Mouse (Mus musculus) heart, embryonic 11.5 days (tissue): ENCODE data around the gene Mrps12. TPM values are rescaled to one million over a fixed set of nuclear protein-coding genes. Genes with fewer than 3 reads are reported as not detected.

ENCODE experiments used
- ATAC-seq: fragments of 200-750 bp; cut with Nextera tagmentation; replicated peaks from 2 replicates; pipeline ENCODE4 v1.8.0; 2017; ENCODE audit warnings: moderate library complexity; ENCODE audit not compliant: insufficient number of reproducible peaks, low FRiP score, low TSS enrichment
- H3K27ac ChIP-seq: fragments of 300-500 bp; sonication (generic); 2 replicates; pipeline ENCODE4 v1.5.1; 2014; ENCODE audit warnings: mild to moderate bottlenecking, low read depth, low read length
- H3K27me3 ChIP-seq: fragments of 300-500 bp; sonication (generic); 2 replicates; pipeline ENCODE4 v1.6.1; 2014; ENCODE audit warnings: mild to moderate bottlenecking, low read length, mixed read lengths; ENCODE audit not compliant: control insufficient read depth, insufficient read depth
- H3K36me3 ChIP-seq: fragments of 300-500 bp; sonication (generic); 2 replicates; pipeline ENCODE4 v1.6.1; 2014; ENCODE audit warnings: mild to moderate bottlenecking, low read length, moderate library complexity, mixed read lengths; ENCODE audit not compliant: control insufficient read depth, insufficient read depth
- H3K4me1 ChIP-seq: fragments of 300-500 bp; sonication (generic); 2 replicates; pipeline ENCODE4 v1.6.1; 2014; ENCODE audit warnings: low read length; ENCODE audit not compliant: control insufficient read depth, insufficient read depth
- H3K4me2 ChIP-seq: fragments of 300-500 bp; sonication (generic); 2 replicates; pipeline ENCODE4 v1.6.1; 2014; ENCODE audit warnings: mild to moderate bottlenecking, moderate library complexity
- H3K4me3 ChIP-seq: fragments of 300-500 bp; sonication (generic); 2 replicates; pipeline ENCODE4 v1.5.1; 2014; ENCODE audit warnings: low read depth, low read length
- H3K9ac ChIP-seq: fragments of 300-500 bp; sonication (generic); 2 replicates; pipeline ENCODE4 v1.6.1; 2014; ENCODE audit warnings: mild to moderate bottlenecking, low read depth, low read length, moderate library complexity
- H3K9me3 ChIP-seq: fragments of 300-500 bp; sonication (generic); replicated peaks from 2 replicates; pipeline ENCODE4 v1.6.1; 2016; ENCODE audit warnings: low read length; ENCODE audit not compliant: control insufficient read depth
- WGBS: fragments of 180-500 bp; shearing (Covaris S2); extraction: QIAGEN DNeasy Blood & Tissue Kit; methylation state at CpG from one replicate; pipeline ENCODE4 v1.1.7; 2014; ENCODE audit not compliant: insufficient replicate concordance; 5-methylcytosine and 5-hydroxymethylcytosine counted together
- polyA plus RNA-seq: library from polyadenylated mRNA; unstranded; fragments of >200 nt; fragmentation: Nextera tagmentation; extraction: Ambion mirVana; gene quantifications from 2 replicates; pipeline ENCODE4 v1.2.1, GENCODE M21; 2014

Mrps12 gene
- polyA plus RNA-seq, 1 experiment from 2014 or later = 134 TPM

- peak; percentile 69 for ATAC-seq
- Histone ChIP-seq H3K4me3 (peak overlapping the region; percentile 51), H3K27ac (no peak overlapping the region), H3K9ac (peak overlapping the region; percentile 1; the same call in 1 of the 2 replicates), H3K4me1 (no peaks in the 10 kb centered on the region), H3K36me3 (no peaks in the 10 kb centered on the region), H3K9me3 (no peaks in the 10 kb centered on the region), H3K4me2 (peak overlapping the region; percentile 84), H3K27me3 (peaks cover 12% of the 10 kb centered on the region)
- WGBS = under 1% methylated on average over 35 of the region's 38 CpGs
These were observed 48.2 kb downstream of the Mrps12 start for GRCm38 (mm10) chr7:28693321-28693966.

- Histone ChIP-seq H3K27me3 (peaks cover 12% of the 10 kb centered on the region), H3K9me3 (no peaks in the 10 kb centered on the region), H3K4me3 (peak within 1 kb of the TSS; percentile 51), H3K4me1 (no peaks in the 10 kb centered on the region), H3K27ac (no peak within 1 kb of the TSS), H3K36me3 (no peaks in the 10 kb centered on the region), H3K9ac (peak within 1 kb of the TSS; percentile 1; the same call in 1 of the 2 replicates), H3K4me2 (peak within 1 kb of the TSS; percentile 84)
- WGBS = 34% methylated on average over 29 of the region's 30 CpGs
- 0 out of 2 replicates have a peak, but pooled peaks have one; percentile 17 for ATAC-seq
These were observed 48.9 kb downstream of the Mrps12 start, which contains the start of gene Fbxo27 for GRCm38 (mm10) chr7:28692545-28693320. Gene Fbxo27, plus strand, starts transcription at chr7:28692849.

- Histone ChIP-seq H3K4me1 (no peaks in the 10 kb centered on the region), H3K27me3 (peaks cover 12% of the 10 kb centered on the region), H3K27ac (no peak overlapping the region), H3K9me3 (no peaks in the 10 kb centered on the region), H3K9ac (no peak overlapping the region), H3K36me3 (no peaks in the 10 kb centered on the region), H3K4me3 (no peak overlapping the region), H3K4me2 (no peak overlapping the region)
- 61% methylated on average over 7 of the region's 7 CpGs for WGBS
- no peak for ATAC-seq
These were observed 50.5 kb downstream of the Mrps12 start for GRCm38 (mm10) chr7:28691075-28691474.

Other genes with a start within 250 kb of the Mrps12 start
- not detected in 2 replicates for gene Ifnl2, start 231.4 kb downstream of the Mrps12 start, polyA plus RNA-seq
- gene Ifnl3, start 219.0 kb downstream of the Mrps12 start, polyA plus RNA-seq = not detected in 2 replicates
- gene Sycn, start 200.9 kb downstream of the Mrps12 start, polyA plus RNA-seq = not detected in 2 replicates
- not detected in 2 replicates for gene Nccrp1, start 194.6 kb downstream of the Mrps12 start, polyA plus RNA-seq
- 22.2 and 22.8 TPM in 2 replicates for gene Samd4b, start 143.7 kb downstream of the Mrps12 start, polyA plus RNA-seq
- 25.4 and 27.6 TPM in 2 replicates for gene Pak4, start 143.6 kb downstream of the Mrps12 start, polyA plus RNA-seq
- 0.17 TPM in 1 of 2 replicates, not detected in the other for gene Acp7, start 110.5 kb downstream of the Mrps12 start, polyA plus RNA-seq
- 3.3 and 5.1 TPM in 2 replicates for gene Fbxo27, start 49.0 kb downstream of the Mrps12 start, polyA plus RNA-seq
- gene Fbxo17, start 25.0 kb downstream of the Mrps12 start, polyA plus RNA-seq = 12.0 and 12.7 TPM in 2 replicates
- gene Sars2, start 172 bp upstream of the Mrps12 start, polyA plus RNA-seq = 20.9 and 21.2 TPM in 2 replicates
- gene Ccer2, start 14.4 kb upstream of the Mrps12 start, polyA plus RNA-seq = not detected in 2 replicates
- gene Sirt2, start 24.9 kb upstream of the Mrps12 start, polyA plus RNA-seq = 52.2 and 55.3 TPM in 2 replicates
- gene Nfkbib, start 25.7 kb upstream of the Mrps12 start, polyA plus RNA-seq = 34.7 and 38.0 TPM in 2 replicates
- 2.4 and 2.5 TPM in 2 replicates for gene Rinl, start 47.1 kb upstream of the Mrps12 start, polyA plus RNA-seq
- gene Hnrnpl, start 66.7 kb upstream of the Mrps12 start, polyA plus RNA-seq = 210 and 212 TPM in 2 replicates
- 139 and 149 TPM in 2 replicates for gene Ech1, start 83.4 kb upstream of the Mrps12 start, polyA plus RNA-seq
- gene Lgals4, start 92.0 kb upstream of the Mrps12 start, polyA plus RNA-seq = 2.2 and 3.9 TPM in 2 replicates
- 0.82 and 1.0 TPM in 2 replicates for gene Lgals7, start 122.0 kb upstream of the Mrps12 start, polyA plus RNA-seq
- gene Capn12, start 139.6 kb upstream of the Mrps12 start, polyA plus RNA-seq = 0.46 and 0.70 TPM in 2 replicates
- 227 and 262 TPM in 2 replicates for gene Actn4, start 220.5 kb upstream of the Mrps12 start, polyA plus RNA-seq
- 278 and 286 TPM in 2 replicates for gene Eif3k, start 240.0 kb upstream of the Mrps12 start, polyA plus RNA-seq
- gene Map4k1, start 240.2 kb upstream of the Mrps12 start, polyA plus RNA-seq = 6.8 and 6.9 TPM in 2 replicates